ENCODE assay signal across 12 mouse cellular contexts in genomic region chr9:45768421-45768820, GRCm38 (mm10).
"Had no signal": no experiment of that assay in that cellular context is flagged by ENCODE, and none has a peak within 500 bp of the region (broad histone marks: within the 10 kb centered on the region; RNA-seq: fewer than 3 reads in every experiment).

No protein-coding gene starts in this region.

- DNase-seq: kidney, adult 9 months; left cerebral cortex, postnatal 4 days; lung, adult 2 months; lung, postnatal 10 days; right cerebral cortex, postnatal 14 days; thymus, adult 2 months; thymus, postnatal 25 days had no signal

- H3K4me2 ChIP-seq: liver, embryonic 11.5 days; liver, embryonic 15.5 days; midbrain, embryonic 12.5 days had no signal

- ATAC-seq: intestine, embryonic 16.5 days had no signal

- H3K27ac ChIP-seq: liver, embryonic 15.5 days; macrophage; midbrain, embryonic 12.5 days had no signal

- H3K27me3 ChIP-seq: liver, embryonic 15.5 days; midbrain, embryonic 12.5 days had no signal

- H3K9ac ChIP-seq: liver, embryonic 15.5 days; midbrain, embryonic 12.5 days had no signal

- H3K4me1 ChIP-seq: midbrain, embryonic 12.5 days had no signal

- H3K4me3 ChIP-seq: liver, embryonic 15.5 days; midbrain, embryonic 12.5 days had no signal

- H3K9me3 ChIP-seq: liver, embryonic 15.5 days; midbrain, embryonic 12.5 days had no signal
